Mouse (Mus musculus) retina, postnatal 7 days (tissue): Measurements from ENCODE around the gene Hsh2d.

ENCODE experiments used
- DNase-seq: peaks from one replicate; pipeline ENCODE4 v3.0.0-alpha.2; 2012; ENCODE audit warnings: low read depth, low spot score

Hsh2d gene

DNA sequence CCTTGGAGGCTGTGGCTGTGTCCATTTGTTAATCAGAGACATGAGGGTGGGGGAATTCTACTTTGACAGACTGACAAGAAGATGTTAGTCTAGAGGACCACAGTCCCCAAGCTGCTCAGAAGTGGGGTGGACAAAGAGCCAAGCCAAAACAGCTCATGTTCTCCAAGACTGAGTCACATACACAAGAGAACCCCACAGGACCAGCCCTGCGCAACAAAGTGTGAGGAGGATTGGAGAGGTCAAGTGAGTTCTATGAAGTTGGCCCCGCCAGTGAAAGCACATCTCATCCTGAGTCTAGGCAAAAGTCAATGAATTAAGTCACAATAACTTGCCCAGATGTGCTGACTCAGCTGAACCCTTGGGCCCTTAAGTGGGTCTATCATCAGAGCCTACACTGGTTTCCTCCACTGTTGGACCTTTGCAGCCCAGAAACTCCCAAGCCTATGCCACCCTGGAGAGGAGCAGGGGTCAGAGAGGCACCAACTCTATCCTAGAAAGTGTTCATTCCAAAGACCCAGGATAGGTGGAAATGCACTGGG lies 1.6 kb upstream of the Hsh2d start:
- DNase-seq, result no peak

DNA sequence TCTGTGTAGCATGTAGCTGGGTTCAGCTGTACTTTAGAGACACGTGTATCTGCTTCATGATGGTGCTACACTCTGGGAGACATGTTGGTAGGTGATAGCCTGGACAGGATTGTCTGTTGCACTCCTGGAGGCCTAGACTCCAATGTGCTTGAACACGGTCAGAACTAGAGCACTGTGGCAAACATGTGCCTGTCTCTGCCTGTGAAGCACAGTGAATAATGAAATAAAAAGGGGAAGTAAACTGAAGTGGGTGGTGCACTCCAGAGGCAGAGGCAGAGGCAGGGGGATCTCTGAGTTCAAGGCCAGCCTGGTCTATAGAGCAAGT lies 739 bp downstream of the Hsh2d start:
- DNase-seq, result no peak

GRCm38 (mm10) chr8:72192065-72192464 lies 2.6 kb downstream of the Hsh2d start:
- no peak for DNase-seq

DNA sequence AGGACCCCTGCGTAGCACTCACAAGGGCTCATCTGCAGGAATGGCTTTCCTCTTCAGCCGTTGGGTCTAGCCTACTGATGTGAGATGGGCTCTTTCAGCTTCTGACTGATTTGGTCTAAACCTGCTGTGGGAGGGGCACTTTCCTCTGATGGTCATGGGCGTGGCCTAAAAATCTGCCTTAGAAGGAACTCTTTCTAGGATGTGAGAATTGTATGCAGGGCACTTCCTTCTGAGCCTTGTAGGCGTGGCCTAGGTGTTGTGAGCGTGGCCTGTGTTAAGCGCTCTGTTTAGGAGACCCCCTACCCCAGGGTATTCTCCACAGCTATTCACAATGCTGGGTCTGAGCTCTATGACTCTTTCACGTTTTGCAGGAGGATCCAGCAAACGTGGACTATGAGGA lies 8.6 kb downstream of the Hsh2d start:
- DNase-seq, result no peak

DNA sequence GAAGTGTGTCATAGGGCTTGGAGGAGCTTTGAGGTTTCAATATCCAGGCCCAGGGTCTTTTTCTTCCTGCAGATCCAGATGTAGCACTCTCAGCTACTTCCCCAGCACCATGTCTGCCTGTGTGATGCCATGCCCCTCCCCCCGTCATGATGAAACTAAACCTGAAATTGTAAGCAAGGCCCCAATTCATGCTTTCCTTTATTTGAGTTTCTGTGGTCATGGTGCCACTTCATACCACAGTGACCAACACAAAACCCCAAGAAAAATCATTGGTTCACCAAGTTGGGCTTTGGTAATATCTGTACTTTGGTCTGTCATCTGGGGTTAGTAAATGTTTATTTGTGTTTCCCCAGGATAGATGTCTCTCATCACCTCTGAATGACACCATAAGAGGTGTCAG lies 19.1 kb downstream of the Hsh2d start:
- DNase-seq, result no peak

- DNase-seq, result no peak
These were observed 20.8 kb downstream of the Hsh2d start for GRCm38 (mm10) chr8:72210222-72210621.

DNA sequence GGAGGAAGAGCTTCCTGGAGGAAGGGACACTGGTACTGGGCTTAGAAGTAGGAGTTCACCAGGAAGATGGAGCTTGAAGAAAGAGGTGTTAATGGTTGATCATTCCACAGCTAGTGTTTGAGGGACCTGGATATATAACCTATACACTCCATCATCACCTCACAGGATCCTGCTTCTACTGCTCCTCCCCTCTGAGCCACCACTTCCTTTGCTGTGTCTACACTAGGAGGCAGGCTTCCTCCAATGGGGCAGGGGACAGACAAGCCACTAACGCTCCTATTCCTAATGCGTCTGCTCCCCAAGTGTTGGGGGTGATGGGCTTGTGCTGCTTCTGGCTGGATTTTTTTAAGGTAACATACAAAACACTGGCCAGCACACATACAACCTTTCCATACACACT lies 21.3 kb downstream of the Hsh2d start:
- no peak for DNase-seq

- DNase-seq, result no peak
These were observed 22.4 kb downstream of the Hsh2d start for GRCm38 (mm10) chr8:72211846-72212245.

DNA sequence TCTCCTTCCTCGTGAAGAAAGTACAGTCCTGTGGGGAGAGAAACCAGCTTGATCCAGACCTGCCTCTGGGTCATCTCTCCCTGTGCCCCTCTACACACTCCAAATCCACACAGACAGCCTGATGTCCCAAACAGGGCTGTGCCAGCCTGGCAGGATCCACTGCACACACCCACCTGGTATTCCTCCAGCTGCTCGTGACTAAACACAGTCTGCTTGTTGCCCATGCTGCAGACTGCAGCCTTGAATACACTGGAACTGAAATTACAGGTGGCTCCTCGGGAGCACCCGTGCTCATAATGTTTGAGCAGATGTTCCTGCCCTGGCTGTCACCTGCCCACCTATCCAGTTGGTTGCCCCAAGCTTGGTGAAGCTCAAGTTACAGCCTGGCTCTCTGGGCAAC lies 23.3 kb downstream of the Hsh2d start, which contains the start of gene Cib3:
Gene Cib3 (minus strand): TSS at position 87 of the 400 bp plus-strand sequence.
- DNase-seq, result no peak

GRCm38 (mm10) chr8:72213536-72213935 lies 24.1 kb downstream of the Hsh2d start, which contains the start of gene Gm11034:
Gm11034 (minus strand) TSS chr8:72213636.
- DNase-seq, result no peak

DNA sequence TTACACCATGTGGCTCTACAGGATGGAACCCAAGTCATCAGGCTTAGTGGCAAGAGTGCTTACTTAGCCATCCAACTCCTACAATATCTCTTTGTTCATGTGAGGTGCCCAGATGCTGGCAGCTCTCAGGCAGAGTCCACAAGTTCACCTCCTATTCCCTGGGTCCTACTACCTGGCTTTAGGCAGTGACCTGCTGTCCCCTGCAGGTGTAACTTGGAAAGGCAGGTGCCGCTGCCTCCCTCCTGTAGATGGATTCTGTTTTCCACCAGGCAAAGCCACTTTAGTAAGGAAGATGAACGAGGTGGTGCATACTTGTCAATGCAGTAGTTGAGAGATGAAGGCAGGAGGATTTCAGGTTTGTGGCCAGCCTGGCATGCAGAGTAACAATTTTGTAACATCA lies 25.6 kb downstream of the Hsh2d start:
- DNase-seq, result no peak

DNA sequence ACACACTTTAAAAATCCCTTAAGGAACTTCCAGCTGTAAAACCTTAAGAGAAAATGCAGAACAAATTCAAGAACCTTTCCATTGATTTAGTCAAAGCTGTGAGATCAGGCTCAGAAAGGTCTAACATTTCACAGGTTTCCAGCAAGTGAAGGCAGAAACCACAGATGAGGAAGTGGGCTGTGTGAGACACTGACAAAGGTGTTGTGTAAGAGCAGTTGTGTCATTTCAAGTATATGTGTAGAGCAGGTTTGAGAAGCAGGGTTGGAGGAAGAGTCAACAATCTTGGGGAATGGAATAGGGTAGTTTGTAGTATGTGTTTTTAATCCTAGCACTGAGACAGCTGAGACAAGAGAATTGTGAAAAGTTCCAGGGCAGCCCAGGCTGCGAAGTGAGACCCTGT lies 26.4 kb downstream of the Hsh2d start:
- no peak for DNase-seq

DNA sequence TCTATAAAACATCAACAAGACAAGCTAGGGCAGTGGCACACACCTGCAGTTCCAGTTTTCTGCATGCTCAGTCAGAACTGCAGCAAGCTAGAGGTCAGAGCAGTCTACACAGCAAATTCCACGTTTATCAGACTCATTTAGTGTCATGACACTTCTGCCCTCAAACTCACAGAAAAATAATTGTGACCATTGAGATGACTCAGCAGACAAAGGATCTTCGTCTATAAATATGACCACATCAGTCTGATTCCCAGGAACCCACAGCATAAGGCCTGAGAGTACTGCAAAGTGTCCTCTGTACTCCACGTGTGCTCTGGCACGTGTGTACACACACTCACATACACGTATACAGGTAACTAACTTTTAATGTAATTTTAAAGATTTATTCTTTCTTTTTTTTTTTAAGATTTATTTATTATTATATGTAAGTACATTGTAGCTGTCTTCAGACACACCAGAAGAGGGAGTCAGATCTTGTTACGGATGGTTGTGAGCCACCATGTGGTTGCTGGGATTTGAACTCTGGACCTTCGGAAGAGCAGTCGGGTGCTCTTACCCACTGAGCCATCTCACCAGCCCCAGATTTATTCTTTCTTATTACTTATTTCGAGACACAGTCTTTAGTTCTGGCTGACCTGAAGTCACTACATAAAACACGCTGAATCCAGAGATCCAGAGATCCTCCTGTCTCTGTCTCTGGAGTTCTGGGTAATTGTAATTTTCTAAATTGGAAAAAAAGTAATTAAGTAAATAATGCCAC lies 29.5 kb downstream of the Hsh2d start:
- no peak for DNase-seq

GRCm38 (mm10) chr8:72219541-72220363 lies 30.3 kb downstream of the Hsh2d start, which contains the start of gene Fam32a:
Fam32a (plus strand) TSS chr8:72219730.
- DNase-seq, result peak; percentile 93

GRCm38 (mm10) chr8:72220758-72221157 lies 31.3 kb downstream of the Hsh2d start:
- no peak for DNase-seq

DNA sequence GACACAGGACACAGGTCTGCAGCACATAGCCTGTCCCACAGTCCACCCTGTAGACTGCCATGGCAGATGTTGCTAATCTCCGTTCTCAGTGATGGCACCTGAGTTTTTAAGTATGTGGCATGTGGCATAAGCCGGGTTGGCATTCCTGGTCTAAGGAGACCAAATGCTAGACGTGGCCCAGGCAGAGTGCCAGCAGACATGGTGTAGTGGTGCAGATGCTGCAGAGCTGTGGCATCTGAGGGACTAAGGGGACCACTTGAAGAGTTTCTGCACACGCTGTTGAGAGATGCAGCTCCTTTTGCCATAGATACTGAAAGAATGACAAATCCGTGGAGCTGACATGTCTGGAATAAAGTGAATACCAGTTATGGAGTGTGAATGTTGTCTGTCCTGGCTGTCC lies 33.2 kb downstream of the Hsh2d start:
- DNase-seq, result no peak

GRCm38 (mm10) chr8:72239499-72240402 lies 50.3 kb downstream of the Hsh2d start, which contains the start of gene Ap1m1:
Ap1m1 (plus strand) TSS chr8:72240018.
- DNase-seq, result peak; percentile 98

DNA sequence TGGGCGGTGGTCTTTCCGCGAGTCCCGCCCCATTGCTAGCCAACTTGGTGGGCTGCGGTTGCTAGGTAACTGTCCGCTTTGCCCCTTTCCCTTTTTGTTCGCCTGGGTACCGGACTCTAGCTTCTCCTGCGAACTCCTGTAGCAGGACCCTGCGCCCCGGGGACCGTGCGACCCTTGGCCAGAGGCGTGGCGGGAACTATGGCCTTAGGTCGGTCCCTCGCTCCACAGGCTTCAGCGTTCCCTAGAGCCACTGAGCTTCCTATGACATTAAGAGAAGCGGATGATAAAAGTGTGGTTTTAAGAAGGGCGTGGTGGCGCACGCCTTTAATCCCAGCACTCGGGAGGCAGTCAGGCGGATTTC lies 50.9 kb downstream of the Hsh2d start:
- DNase-seq, result no peak

GRCm38 (mm10) chr8:72240951-72241350 lies 51.5 kb downstream of the Hsh2d start:
- DNase-seq, result no peak

DNA sequence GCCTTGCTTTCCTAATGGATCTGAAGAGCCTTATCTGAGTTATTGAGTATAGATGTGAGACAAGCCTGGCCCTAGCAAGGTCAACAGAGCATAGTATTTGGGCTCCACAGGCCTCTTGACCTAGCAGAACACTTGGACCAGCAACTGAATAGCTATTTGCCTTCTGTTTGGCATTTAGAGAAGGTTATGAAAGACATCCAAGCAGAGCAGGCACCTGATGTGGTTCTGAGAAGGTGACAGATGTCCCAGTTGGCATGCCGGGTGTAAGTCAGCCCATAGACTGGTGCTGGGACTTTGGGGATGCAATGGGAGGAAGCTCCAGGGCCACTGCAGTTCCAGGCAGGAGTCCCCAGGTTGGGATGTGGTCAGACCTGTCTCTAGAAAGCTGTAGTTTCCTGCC lies 52.8 kb downstream of the Hsh2d start:
- no peak for DNase-seq

DNA sequence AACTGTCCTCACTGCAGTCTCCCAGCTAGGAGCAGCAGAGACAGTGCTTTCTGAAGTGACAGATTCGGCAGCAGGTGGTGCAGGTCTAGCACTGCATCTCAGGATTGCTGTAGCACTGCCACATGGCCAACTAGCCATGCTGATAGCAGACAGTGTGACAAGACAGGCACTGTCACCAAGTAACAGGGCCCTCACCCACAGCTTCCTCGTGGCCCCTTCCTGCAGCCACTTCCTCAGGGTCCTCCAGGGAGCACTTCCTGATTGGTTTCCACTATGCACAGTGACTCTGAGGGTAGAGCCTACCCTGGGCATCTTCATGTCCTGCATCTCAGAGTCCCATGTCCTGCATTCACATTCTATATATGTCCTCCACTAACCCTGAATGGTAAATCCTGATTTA lies 55.2 kb downstream of the Hsh2d start:
- no peak for DNase-seq
